Mouse (Mus musculus) right cerebral cortex, postnatal 36 days (tissue): ENCODE measurements at regions not wholly inside any gene's neighbourhood (a gene's known extent, or its start where the extent isn't known, plus 50 kb on each side); places are given as distances from the start of the nearest gene placed in this dataset.

ENCODE experiments used
- DNase-seq, 2 experiments: peaks; one replicate each; pipeline ENCODE4 v3.0.0; 2022; ENCODE audit warnings: low spot score in 2 of 2, mixed read lengths in 1 of 2

GRCm38 (mm10) chr11:112839721-112840494, 57.9 kb downstream of the Sox9 start:
- no peak for DNase-seq

DNA sequence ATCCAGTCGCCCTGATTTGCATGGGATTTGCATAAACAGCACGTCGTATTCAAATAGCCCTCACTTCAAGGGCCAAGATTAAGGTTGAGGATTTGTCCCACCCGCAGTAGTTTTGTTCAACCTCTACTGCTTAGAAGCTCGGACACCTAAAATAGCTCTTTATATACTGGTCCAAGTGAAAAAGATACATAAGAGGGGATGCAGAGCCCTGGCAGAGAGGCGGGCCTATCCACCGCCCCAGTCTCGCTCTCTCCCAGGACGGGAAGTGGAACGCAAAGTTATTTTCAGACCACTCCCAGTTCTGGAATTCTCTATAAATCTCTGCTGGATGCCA, 58.4 kb downstream of the Sox9 start:
- DNase-seq, result no peak

GRCm38 (mm10) chr11:112844258-112844901, 62.4 kb downstream of the Sox9 start:
- DNase-seq, result no peak

DNA sequence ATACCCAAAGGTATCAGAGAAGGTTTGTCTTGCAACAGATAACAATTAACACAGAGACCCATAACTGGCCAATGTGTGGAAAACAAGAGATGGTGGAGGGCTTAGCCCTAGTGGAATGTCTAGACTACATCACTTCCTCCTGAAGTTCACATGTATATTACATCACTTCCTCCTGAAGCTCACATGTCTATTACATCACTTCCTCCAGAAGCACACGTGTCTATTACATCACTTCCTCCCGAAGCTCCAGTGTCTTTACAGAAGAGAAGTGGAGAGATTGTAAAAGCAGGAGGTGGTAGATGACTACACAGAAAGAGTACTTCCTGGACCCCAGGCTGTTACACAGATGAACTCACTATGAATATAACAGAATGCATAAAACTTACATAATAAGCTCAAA, 65.1 kb downstream of the Sox9 start:
- no peak for DNase-seq

- no peak for DNase-seq
These were observed 65.8 kb downstream of the Sox9 start for GRCm38 (mm10) chr11:112847851-112848250.

DNA sequence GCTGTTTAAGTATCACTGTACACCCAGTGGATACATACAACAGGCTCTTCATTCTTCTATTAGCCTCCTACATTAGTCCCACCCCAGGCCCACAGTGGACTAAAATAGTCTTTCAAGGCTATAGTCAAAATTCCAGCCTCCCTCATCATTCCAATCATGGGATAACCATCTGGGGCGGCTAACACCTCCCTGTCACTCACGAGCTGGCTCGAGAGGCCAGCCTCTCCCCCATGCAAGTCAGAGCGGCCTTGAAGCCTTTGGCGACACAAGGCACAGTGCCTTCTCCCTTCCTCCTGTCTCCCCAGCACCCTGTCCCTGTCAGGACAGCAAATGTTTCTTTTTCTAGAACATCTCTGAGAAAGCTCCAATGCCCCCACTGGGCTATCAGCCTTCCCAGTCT, 68.0 kb downstream of the Sox9 start:
- no peak for DNase-seq

DNA sequence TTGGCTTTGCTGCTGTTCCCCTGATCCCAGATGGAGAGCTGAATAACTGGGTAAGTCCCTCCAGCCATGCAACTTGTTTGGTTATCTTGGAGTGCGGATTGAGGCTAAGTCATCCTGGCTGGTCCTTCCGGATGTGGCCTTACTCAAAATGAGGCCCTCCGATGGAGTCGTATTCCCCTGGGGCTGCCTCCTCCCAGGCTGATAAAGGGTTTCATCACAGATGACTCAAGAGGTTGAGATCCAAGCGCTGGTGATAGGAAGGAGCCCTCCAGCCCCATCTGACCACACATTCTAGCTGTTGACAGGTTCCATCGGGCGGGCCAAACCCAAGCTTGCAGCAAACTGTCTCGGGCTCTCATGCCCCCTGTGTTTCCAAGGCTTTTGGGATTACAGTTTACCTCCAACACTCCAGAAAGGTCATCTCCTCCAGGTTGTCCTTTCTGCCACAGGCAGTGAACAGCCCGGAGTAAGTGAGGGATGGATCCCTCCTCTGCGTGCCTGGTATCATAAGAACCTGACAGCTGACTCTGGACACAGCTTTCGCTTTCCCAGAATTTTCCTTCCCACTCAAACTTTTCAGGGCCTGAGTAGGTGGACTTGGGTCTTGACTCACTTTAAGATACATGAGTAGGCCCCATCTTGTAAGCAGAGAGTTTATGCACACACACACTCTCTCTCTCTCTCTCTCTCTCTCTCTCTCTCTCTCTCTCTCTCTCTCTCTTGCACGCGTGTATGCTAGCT, 68.7 kb downstream of the Sox9 start:
- DNase-seq, result no peak

DNA sequence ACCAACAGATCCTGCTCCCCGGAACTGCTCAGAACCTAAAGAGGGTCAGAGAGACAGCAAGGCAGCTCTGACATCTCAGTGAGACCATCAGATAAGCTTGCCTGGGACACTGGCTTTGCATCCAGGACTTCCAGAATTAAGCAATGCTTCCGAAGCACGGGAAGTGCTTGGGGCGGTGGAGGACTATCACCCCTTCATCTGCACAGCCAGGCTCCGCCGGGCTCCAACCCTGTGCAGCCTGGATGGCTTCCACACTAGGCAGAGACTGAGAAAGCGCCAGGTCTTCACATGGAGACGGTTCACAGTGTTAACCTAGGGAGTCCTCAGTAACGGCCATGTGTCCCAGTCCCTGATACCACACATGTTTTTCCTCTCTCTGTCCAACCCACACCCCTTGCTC, 69.3 kb downstream of the Sox9 start:
- DNase-seq, result no peak

DNA sequence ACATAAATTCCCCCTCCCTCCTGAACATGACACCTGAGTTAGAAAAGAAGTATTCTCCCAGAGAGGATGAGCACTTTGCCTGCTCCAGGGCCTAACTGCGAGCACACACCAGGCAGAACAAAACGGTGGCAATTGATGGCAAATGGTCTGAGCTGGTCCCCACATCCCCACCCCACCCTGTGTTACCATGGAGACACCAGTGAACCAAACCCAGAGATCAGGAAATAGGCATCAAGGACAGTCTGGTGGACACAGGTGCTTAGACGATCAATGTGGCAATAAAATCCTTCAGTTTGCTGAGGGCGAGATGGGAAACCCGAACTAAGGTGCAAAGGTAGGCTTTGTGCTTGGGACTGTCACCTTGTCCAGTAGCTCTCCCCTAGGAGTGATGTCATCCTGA, 74.0 kb downstream of the Sox9 start:
- DNase-seq, result no peak

DNA sequence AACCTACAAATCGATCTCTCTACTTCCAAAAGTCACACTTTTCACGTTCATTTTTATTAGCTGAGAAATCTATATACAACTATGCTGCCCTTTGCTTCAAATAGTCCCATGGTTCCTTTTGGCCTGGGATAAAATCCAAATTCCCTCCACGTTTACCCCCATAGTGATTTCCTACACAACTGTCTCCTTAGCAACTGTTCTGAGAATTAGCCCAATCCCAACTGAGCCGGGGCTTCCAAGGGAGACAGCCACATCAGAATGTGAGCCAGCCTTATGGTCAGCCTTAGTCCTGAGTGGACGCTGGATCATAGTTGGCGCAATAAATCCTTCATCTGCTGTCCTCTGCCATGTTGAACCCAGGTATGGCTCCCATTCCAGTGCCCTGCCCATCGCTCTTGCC, 77.3 kb downstream of the Sox9 start:
- no peak for DNase-seq

GRCm38 (mm10) chr11:112860797-112861196, 78.8 kb downstream of the Sox9 start:
- no peak for DNase-seq

GRCm38 (mm10) chr11:112861233-112861632, 79.2 kb downstream of the Sox9 start:
- DNase-seq, result no peak

GRCm38 (mm10) chr11:112865836-112866235, 83.8 kb downstream of the Sox9 start:
- no peak for DNase-seq

DNA sequence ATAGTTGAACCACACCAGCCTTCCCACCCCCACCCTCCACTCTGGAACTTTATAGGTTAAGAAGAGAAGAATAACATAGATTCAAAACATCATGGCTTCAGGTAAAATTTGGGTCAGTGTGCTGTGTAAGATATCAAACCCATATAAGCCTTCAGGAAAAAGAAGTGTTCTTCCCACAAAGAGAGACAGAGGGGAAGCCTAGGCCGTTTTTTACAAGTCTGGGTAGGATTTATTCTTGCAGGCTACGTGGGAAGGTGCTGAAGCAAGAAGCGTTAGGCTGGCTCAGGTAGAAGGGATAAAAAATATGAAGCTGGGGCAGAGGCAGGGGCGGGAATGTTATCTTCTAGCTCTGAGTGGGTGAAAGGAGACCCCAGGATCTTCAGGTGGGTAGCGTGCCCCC, 87.5 kb downstream of the Sox9 start:
- DNase-seq, result no peak

DNA sequence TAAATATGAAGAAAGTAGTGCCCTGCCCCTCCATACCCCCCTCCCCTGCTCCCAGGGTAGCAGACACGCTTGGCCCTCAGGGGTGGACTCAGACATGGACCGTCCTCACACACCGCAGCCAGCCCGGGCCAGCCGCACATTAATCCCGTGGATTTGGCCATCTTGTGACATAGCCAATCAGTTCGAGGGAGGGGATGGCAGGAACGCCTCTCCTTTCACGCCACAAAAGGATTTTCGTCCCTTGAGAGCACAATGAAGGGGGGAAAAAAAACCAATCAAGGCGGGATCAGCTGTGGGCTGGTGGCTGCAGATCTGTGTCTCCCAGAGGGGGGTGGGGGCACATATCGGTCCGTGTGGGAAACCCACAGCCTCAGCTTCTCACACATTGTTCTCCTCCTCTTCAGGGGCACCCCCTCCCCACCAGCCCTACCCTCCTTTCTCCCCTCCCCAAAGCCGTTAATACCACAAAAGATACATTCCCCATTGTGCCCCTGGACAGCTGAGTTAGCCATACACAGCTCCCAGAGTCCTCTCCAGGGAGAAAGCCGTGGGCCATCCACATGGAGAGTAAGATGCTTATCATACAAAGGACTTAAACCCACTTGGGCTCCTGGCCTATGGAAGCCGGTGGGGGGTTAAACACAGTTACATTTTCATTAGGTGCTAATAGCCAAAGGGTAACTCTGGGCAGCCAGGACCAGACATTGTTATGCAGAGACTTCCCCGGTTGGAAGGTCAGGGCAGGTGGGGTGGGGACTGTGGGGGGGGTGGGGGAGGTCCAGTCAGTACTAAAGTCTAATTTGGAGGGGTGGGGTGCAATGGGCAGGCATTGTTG, 88.4 kb downstream of the Sox9 start:
- DNase-seq, result no peak

GRCm38 (mm10) chr11:112872677-112873367, 90.8 kb downstream of the Sox9 start:
- DNase-seq, result no peak

GRCm38 (mm10) chr11:112874239-112874638, 92.2 kb downstream of the Sox9 start:
- DNase-seq, result no peak

DNA sequence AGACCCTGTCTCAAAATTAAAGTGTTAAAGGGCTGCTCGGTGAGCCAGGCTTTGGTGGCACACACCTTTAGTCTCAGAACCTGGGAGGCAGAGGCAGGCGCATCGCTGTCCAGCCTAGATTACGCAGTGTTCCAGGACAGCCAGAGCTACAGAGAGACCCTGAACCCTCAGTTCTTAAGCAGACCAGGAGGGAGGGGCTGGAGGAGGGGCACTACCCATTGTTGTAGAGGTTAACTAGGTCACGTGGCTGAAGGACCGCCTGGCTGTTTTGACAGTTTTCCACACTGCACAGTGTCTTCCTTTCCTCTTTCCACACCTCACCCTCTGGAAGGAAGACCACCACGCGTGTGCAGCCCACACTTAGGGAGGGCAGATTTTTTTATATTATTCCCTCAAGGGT, 94.2 kb downstream of the Sox9 start:
- no peak for DNase-seq

DNA sequence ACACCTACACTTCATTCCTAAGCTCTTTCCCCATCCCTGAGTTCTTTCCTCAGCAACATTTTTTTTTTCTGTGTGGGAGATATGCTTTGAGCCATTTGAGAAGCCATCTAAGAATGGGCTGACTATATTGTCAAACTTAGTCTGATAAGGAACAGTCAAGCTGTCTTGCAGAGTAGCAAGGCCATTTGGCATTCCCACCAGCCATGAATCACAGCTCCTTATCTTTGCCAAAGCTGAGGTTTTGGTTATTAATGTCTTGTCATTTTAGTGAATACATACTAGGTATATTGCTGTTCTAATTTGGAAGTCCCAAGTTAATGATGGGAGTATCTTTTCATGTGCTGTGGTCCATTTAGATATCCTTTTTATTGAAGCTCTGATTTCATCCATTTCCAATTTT, 96.4 kb downstream of the Sox9 start:
- DNase-seq, result no peak

GRCm38 (mm10) chr11:112880736-112881135, 98.7 kb downstream of the Sox9 start:
- DNase-seq, result no peak

- DNase-seq, result no peak
These were observed 103.4 kb downstream of the Sox9 start for GRCm38 (mm10) chr11:112885336-112885940.
